Mouse (Mus musculus) urinary bladder, postnatal 36 days (tissue): ENCODE data around the gene Birc5.
"Not testable (repeated sequence)": the region's sequence is repeated elsewhere in the genome, so short reads cannot be mapped to it uniquely, and the experiment has no call there.

ENCODE experiments used
- DNase-seq, 2 experiments: peaks; one replicate each; pipeline ENCODE4 v3.0.0; 2022; ENCODE audit warnings: low spot score in 2 of 2, mixed read lengths in 1 of 2

Birc5 gene

GRCm38 (mm10) chr11:117826916-117827315 is 22.1 kb upstream of the Birc5 start:
- DNase-seq: no peak

GRCm38 (mm10) chr11:117827386-117827785 is 21.7 kb upstream of the Birc5 start:
- DNase-seq: no peak

- no peak for DNase-seq
Observed at GRCm38 (mm10) chr11:117828149-117828887, 20.7 kb upstream of the Birc5 start.

- peak in 1 of 2 experiments; percentile 50 for DNase-seq
Observed at GRCm38 (mm10) chr11:117828888-117829604, 20.0 kb upstream of the Birc5 start.

GRCm38 (mm10) chr11:117829671-117830215 is 19.3 kb upstream of the Birc5 start:
- peak in 1 of 2 experiments; percentile 34 for DNase-seq

- no peak for DNase-seq
Observed at GRCm38 (mm10) chr11:117830401-117830800, 18.6 kb upstream of the Birc5 start.

GRCm38 (mm10) chr11:117832086-117832969 is 16.7 kb upstream of the Birc5 start:
- peak; percentile 39 to 74 for DNase-seq

GRCm38 (mm10) chr11:117833509-117833908 is 15.5 kb upstream of the Birc5 start:
- DNase-seq: not testable (repeated sequence)

GRCm38 (mm10) chr11:117834086-117834485 is 15.0 kb upstream of the Birc5 start:
- DNase-seq: no peak

- DNase-seq: no peak
Observed at GRCm38 (mm10) chr11:117836306-117836705, 12.7 kb upstream of the Birc5 start.

- no peak for DNase-seq
Observed at GRCm38 (mm10) chr11:117838572-117838971, 10.5 kb upstream of the Birc5 start.

- no peak for DNase-seq
Observed at GRCm38 (mm10) chr11:117839021-117839420, 10.0 kb upstream of the Birc5 start.

- no peak for DNase-seq
Observed at GRCm38 (mm10) chr11:117840910-117841309, 8.1 kb upstream of the Birc5 start.

GRCm38 (mm10) chr11:117843434-117843833 is 5.6 kb upstream of the Birc5 start:
- DNase-seq: no peak

GRCm38 (mm10) chr11:117844997-117845396 is 4.1 kb upstream of the Birc5 start:
- DNase-seq: no peak

- DNase-seq: no peak
Observed at GRCm38 (mm10) chr11:117845651-117846050, 3.4 kb upstream of the Birc5 start.

- DNase-seq: no peak
Observed at GRCm38 (mm10) chr11:117846640-117847039, 2.4 kb upstream of the Birc5 start.

GRCm38 (mm10) chr11:117847593-117848215 is 1.3 kb upstream of the Birc5 start:
- DNase-seq: no peak

- DNase-seq: peak in 1 of 2 experiments; percentile 26
Observed at GRCm38 (mm10) chr11:117848271-117848984, 623 bp upstream of the Birc5 start.

GRCm38 (mm10) chr11:117852875-117853274 is 3.8 kb downstream of the Birc5 start:
- no peak for DNase-seq

GRCm38 (mm10) chr11:117854241-117854640 is 5.2 kb downstream of the Birc5 start:
- DNase-seq: no peak
